Mouse (Mus musculus) CH12.LX (cell line): ENCODE results near the gene Pclo. TPM values are rescaled to one million over a fixed set of nuclear protein-coding genes. Genes with fewer than 3 reads are reported as not detected.

Experiments used
- DNase-seq: peaks from one replicate; pipeline ENCODE4 v3.0.0-alpha.2; 2013; ENCODE audit errors: extremely low read depth
- H3K27ac ChIP-seq: 2 replicates; pipeline ENCODE4 v1.5.1; 2012; ENCODE audit warnings: low read depth, mild to moderate bottlenecking, control low read depth, moderate library complexity; ENCODE audit not compliant: insufficient read depth
- H3K27me3 ChIP-seq: replicated peaks from 2 replicates; pipeline ENCODE3; 2012; ENCODE audit warnings: inconsistent platforms
- H3K36me3 ChIP-seq, 2 experiments: replicated peaks in 1 of 2; 2 replicates each; pipeline versions ENCODE3 to v1.6.1; 2012; ENCODE audit warnings: inconsistent platforms in 1 of 2, low read length in 1 of 2, mild to moderate bottlenecking in 1 of 2, mixed read lengths in 1 of 2, moderate library complexity in 1 of 2; ENCODE audit not compliant: control insufficient read depth in 1 of 2, insufficient read depth in 1 of 2
- H3K4me1 ChIP-seq, 2 experiments: 2 replicates each; pipeline ENCODE4 v1.6.1; 2012; ENCODE audit warnings: inconsistent platforms in 1 of 2, moderate library complexity in 1 of 2; ENCODE audit not compliant: insufficient read depth in 2 of 2, control insufficient read depth in 1 of 2
- H3K4me2 ChIP-seq: 2 replicates; pipeline ENCODE4 v1.6.1; 2012; ENCODE audit warnings: low read depth, mild to moderate bottlenecking, control low read depth; ENCODE audit not compliant: poor library complexity, insufficient read depth, severe bottlenecking
- H3K4me3 ChIP-seq, 3 experiments: fragments of 150-350 bp in 1 of 3; sonication (generic) in 1 of 3; replicated peaks in 1 of 3; 2 replicates each; pipeline versions ENCODE3 to v1.5.1; 2011 to 2012; ENCODE audit warnings: low read depth in 2 of 3, low read length in 2 of 3, mild to moderate bottlenecking in 2 of 3, moderate library complexity in 2 of 3, control low read depth in 1 of 3, improper control_type of control experiment in 1 of 3, inconsistent platforms in 1 of 3, mixed read lengths in 1 of 3; ENCODE audit not compliant: poor library complexity in 1 of 3
- H3K79me2 ChIP-seq: replicated peaks from 2 replicates; pipeline ENCODE4 v1.6.1; 2012; ENCODE audit warnings: mild to moderate bottlenecking, moderate library complexity; ENCODE audit not compliant: control insufficient read depth, poor library complexity, insufficient read depth, severe bottlenecking; ENCODE audit errors: extremely low read depth
- H3K9ac ChIP-seq: 2 replicates; pipeline ENCODE4 v1.6.1; 2012; ENCODE audit warnings: low read depth, mild to moderate bottlenecking, control low read depth, moderate library complexity; ENCODE audit not compliant: insufficient read depth
- H3K9me3 ChIP-seq: replicated peaks from 2 replicates; pipeline ENCODE3; 2012; ENCODE audit warnings: low read length, inconsistent platforms, mixed read lengths
- CHD1 ChIP-seq: IDR thresholded peaks from 2 replicates; pipeline ENCODE4 v1.6.1; 2012; ENCODE audit warnings: low read depth, low read length, improper control_type of control experiment, inconsistent platforms
- CHD2 ChIP-seq: IDR thresholded peaks from 2 replicates; pipeline ENCODE4 v1.6.1; 2011; ENCODE audit warnings: low read length, improper control_type of control experiment
- CTCF ChIP-seq, 2 experiments: IDR thresholded peaks in 1 of 2; conservative IDR thresholded peaks in 1 of 2; 2 replicates each; pipeline ENCODE4 v1.5.1; 2011 to 2012; ENCODE audit warnings: low read depth in 2 of 2, low read length in 2 of 2, improper control_type of control experiment in 1 of 2, inconsistent platforms in 1 of 2, mild to moderate bottlenecking in 1 of 2, moderate library complexity in 1 of 2
- EP300 ChIP-seq: IDR thresholded peaks from 2 replicates; pipeline ENCODE4 v1.6.1; 2011; ENCODE audit warnings: low read length, improper control_type of control experiment
- ETS1 ChIP-seq: conservative IDR thresholded peaks from 2 replicates; pipeline ENCODE4 v1.6.1; 2012; ENCODE audit warnings: low read depth, mild to moderate bottlenecking, inconsistent platforms, low read length, improper control_type of control experiment, moderate library complexity
- GABPA ChIP-seq: IDR thresholded peaks from 2 replicates; pipeline ENCODE4 v1.6.1; 2012; ENCODE audit warnings: low read depth, low read length, improper control_type of control experiment, inconsistent platforms; ENCODE audit not compliant: insufficient replicate concordance
- IRF4 ChIP-seq: IDR thresholded peaks from 2 replicates; pipeline ENCODE4 v1.6.1; 2014; ENCODE audit warnings: low read depth, mild to moderate bottlenecking, inconsistent platforms, low read length, improper control_type of control experiment
- JUN ChIP-seq: IDR thresholded peaks from 2 replicates; pipeline ENCODE4 v1.6.1; 2011; ENCODE audit warnings: low read depth, mild to moderate bottlenecking, low read length, improper control_type of control experiment, moderate library complexity; ENCODE audit not compliant: insufficient read depth
- JUND ChIP-seq: conservative IDR thresholded peaks from 2 replicates; pipeline ENCODE4 v1.6.1; 2011; ENCODE audit warnings: low read depth, low read length, improper control_type of control experiment
- MAZ ChIP-seq: IDR thresholded peaks from 2 replicates; pipeline ENCODE4 v1.6.1; 2012; ENCODE audit warnings: low read depth, mild to moderate bottlenecking, inconsistent platforms, low read length, improper control_type of control experiment, moderate library complexity
- MEF2A ChIP-seq: IDR thresholded peaks from 2 replicates; pipeline ENCODE4 v1.6.1; 2014; ENCODE audit warnings: low read depth, mild to moderate bottlenecking, inconsistent platforms, low read length, improper control_type of control experiment, borderline replicate concordance
- MXI1 ChIP-seq: IDR thresholded peaks from 2 replicates; pipeline ENCODE4 v1.6.1; 2011; ENCODE audit warnings: mild to moderate bottlenecking, low read depth, low read length, improper control_type of control experiment
- MYC ChIP-seq: IDR thresholded peaks from 2 replicates; pipeline ENCODE4 v1.6.1; 2011; ENCODE audit warnings: low read depth, mild to moderate bottlenecking, improper control_type of control experiment, low read length
- NELFE ChIP-seq: IDR thresholded peaks from 2 replicates; pipeline ENCODE4 v1.6.1; 2011; ENCODE audit warnings: low read depth, low read length, improper control_type of control experiment
- NRF1 ChIP-seq: IDR thresholded peaks from 2 replicates; pipeline ENCODE4 v1.6.1; 2014; ENCODE audit warnings: low read depth, mild to moderate bottlenecking, inconsistent platforms, low read length, improper control_type of control experiment, moderate library complexity
- PAX5 ChIP-seq: IDR thresholded peaks from 2 replicates; pipeline ENCODE4 v1.6.1; 2012; ENCODE audit warnings: low read length, inconsistent platforms, mixed read lengths
- POLR2A ChIP-seq: IDR thresholded peaks from 2 replicates; pipeline ENCODE4 v1.6.1; 2011; ENCODE audit warnings: low read depth, mild to moderate bottlenecking, improper control_type of control experiment, low read length
- POLR2AphosphoS2 ChIP-seq: IDR thresholded peaks from 2 replicates; pipeline ENCODE4 v1.6.1; 2011; ENCODE audit warnings: low read depth, low read length, improper control_type of control experiment
- RCOR1 ChIP-seq: conservative IDR thresholded peaks from 2 replicates; pipeline ENCODE4 v1.6.1; 2012; ENCODE audit warnings: low read depth, mild to moderate bottlenecking, inconsistent platforms, low read length, improper control_type of control experiment
- SMC3 ChIP-seq: IDR thresholded peaks from 2 replicates; pipeline ENCODE4 v1.6.1; 2011; ENCODE audit warnings: low read depth, low read length, improper control_type of control experiment
- USF1 ChIP-seq: IDR thresholded peaks from 2 replicates; pipeline ENCODE4 v1.6.1; 2014; ENCODE audit warnings: low read depth, mild to moderate bottlenecking, inconsistent platforms, low read length, improper control_type of control experiment
- ZKSCAN1 ChIP-seq: IDR thresholded peaks from 2 replicates; pipeline ENCODE4 v1.6.1; 2012; ENCODE audit warnings: low read depth, inconsistent platforms, low read length, improper control_type of control experiment, borderline replicate concordance
- ZMIZ1 ChIP-seq: IDR thresholded peaks from 2 replicates; pipeline ENCODE4 v1.6.1; 2012; ENCODE audit warnings: low read depth, mild to moderate bottlenecking, inconsistent platforms, low read length, improper control_type of control experiment
- dilution Hi-C: fragments of 300-500 bp; cut with MboI; formaldehyde crosslinking; loops from 2 replicates; pipeline ENCODE4 v1.14.3; 2020; ENCODE audit warnings: low sequenced_read_pairs; ENCODE audit not compliant: extremely low pct_unique_long_range_greater_than_20kb, extremely low pct_ligation_motif_present
- in situ Hi-C: fragments of 300-500 bp; cut with MboI; formaldehyde crosslinking; loops from 3 replicates; pipeline ENCODE4 v1.14.3; 2019; ENCODE audit warnings: low sequenced_read_pairs, low pct_ligation_motif_present, low pct_unique_long_range_greater_than_20kb, mixed read lengths
- polyA plus RNA-seq: library from polyadenylated mRNA; unstranded; fragments of >175 nt; gene quantifications from 2 replicates; pipeline ENCODE4 v1.2.1, GENCODE M21; 2012; ENCODE audit warnings: low read depth; ENCODE audit not compliant: insufficient read length
- total RNA-seq, 2 experiments: library from RNA; depleted of rRNA; stranded (reverse); fragments of 300-350 nt in 1 of 2; fragments of >200 nt in 1 of 2; gene quantifications; 2 replicates each; pipeline ENCODE4 v1.2.3; 2012 to 2014

The Pclo gene
- total and polyA plus RNA-seq, 3 experiments, result not detected

GRCm38 (mm10) chr5:14508522-14508921, 6.2 kb upstream of the Pclo start:
- H3K27ac ChIP-seq, result no peak overlapping the region
- H3K79me2 ChIP-seq, result no peaks in the 10 kb centered on the region
- no peak for DNase-seq
- dilution Hi-C loops (no loop called here), in situ Hi-C loops (no loop called here)
- H3K36me3 ChIP-seq, result no peaks in the 10 kb centered on the region
- no peak for TF ChIP-seq IRF4
- no peak for TF ChIP-seq NELFE
- no peak for TF ChIP-seq SMC3
- no peak for TF ChIP-seq JUND
- TF ChIP-seq ZMIZ1, result no peak
- TF ChIP-seq USF1, result no peak
- TF ChIP-seq GABPA, result no peak
- TF ChIP-seq MXI1, result no peak
- no peak for TF ChIP-seq POLR2A
- no peak for TF ChIP-seq RCOR1
- no peak for TF ChIP-seq ETS1
- no peaks in the 10 kb centered on the region for H3K27me3 ChIP-seq
- no peak overlapping the region for H3K9ac ChIP-seq
- peaks cover 21% of the 10 kb centered on the region for H3K9me3 ChIP-seq
- H3K4me2 ChIP-seq, result no peak overlapping the region
- no peak overlapping the region for H3K4me3 ChIP-seq
- no peaks in the 10 kb centered on the region for H3K4me1 ChIP-seq

- H3K4me1 ChIP-seq, result no peaks in the 10 kb centered on the region
- in situ Hi-C loops, result no loop called here
- H3K27me3 ChIP-seq, result no peaks in the 10 kb centered on the region
- no peak for DNase-seq
- no peak overlapping the region for H3K9ac ChIP-seq
- H3K27ac ChIP-seq, result no peak overlapping the region
- TF ChIP-seq POLR2A (no peak), IRF4 (no peak), ZKSCAN1 (no peak), MEF2A (no peak), JUN (no peak), MYC (no peak), JUND (no peak), ZMIZ1 (no peak), USF1 (no peak), CHD2 (no peak), CTCF (conservative IDR thresholded peaks at IDR 0.05 in 1 of 2, IDR thresholded peaks at IDR 0.05 in 1 of 2; ENCODE audit: low read depth in 2 of 2, low read length in 2 of 2) (no peak), SMC3 (no peak), CHD1 (no peak), NRF1 (no peak), EP300 (no peak), RCOR1 (no peak), POLR2AphosphoS2 (no peak), MAZ (no peak), MXI1 (no peak), PAX5 (no peak)
- H3K9me3 ChIP-seq, result peaks cover 18% of the 10 kb centered on the region
- H3K79me2 ChIP-seq, result no peaks in the 10 kb centered on the region
- dilution Hi-C loops, result no loop called here
- no peaks in the 10 kb centered on the region for H3K36me3 ChIP-seq
- no peak overlapping the region for H3K4me2 ChIP-seq
- H3K4me3 ChIP-seq, result no peak overlapping the region
Observed at GRCm38 (mm10) chr5:14509621-14510020, 5.1 kb upstream of the Pclo start.
